Mouse (Mus musculus) lung, postnatal 25 days (tissue): ENCODE data around the gene Hras.

Experiments used
- DNase-seq: peaks from one replicate; pipeline ENCODE4 v3.0.0; 2022; ENCODE audit warnings: low spot score

Hras gene

DNA sequence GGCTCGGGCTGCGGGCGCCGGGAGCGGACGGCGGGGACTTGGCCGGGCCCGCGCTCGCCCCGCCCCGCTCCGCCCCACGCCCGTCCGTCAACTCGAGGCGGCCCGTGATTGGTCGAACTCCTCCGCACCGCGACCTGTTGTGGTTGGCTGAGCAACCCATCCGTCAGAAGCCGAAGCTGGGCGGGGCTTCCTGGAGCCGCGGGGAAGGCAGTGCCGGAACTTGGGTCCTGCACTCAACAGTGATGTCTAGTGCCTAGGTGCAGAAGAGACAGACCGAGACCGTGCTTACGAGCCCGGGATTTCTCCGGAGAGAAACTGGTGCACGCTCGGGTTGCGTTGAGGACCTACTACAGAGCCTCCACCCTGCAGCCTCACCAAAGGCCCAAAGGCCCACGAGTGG, at the start of gene Hras, which contains the start of gene Lrrc56:
Gene Hras (minus strand): TSS at position 58 of the 400 bp plus-strand sequence.
Gene Lrrc56 (plus strand): TSS at position 210 of the 400 bp plus-strand sequence.
- peak; percentile 98 for DNase-seq

- no peak for DNase-seq
Measured at GRCm38 (mm10) chr7:141231551-141231950, 37.7 kb upstream of the Hras start.

GRCm38 (mm10) chr7:141231111-141231510, 37.3 kb upstream of the Hras start:
- DNase-seq: no peak

DNA sequence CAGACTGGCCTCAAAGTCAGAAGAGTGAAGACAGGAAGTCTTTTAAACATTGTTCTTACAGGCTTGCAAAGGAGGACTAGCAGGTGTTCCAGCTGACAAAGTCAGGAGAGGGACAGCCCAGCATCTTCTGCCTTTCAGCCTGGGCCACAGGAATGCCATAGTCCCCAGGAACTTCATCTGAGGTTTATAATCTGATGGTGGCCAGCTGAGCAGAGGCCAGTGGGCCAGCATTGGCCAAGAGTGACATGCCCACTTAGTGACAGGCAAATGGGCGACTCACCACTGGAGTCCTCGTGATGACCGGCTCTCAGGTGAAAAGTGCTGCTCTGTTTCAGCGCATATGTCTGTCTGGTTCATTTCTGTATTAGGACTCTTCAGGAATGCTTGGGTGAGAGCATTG, 36.8 kb upstream of the Hras start:
- DNase-seq: no peak

- DNase-seq: no peak
Measured at GRCm38 (mm10) chr7:141229702-141230101, 35.9 kb upstream of the Hras start.

- DNase-seq: peak; percentile 90
Measured at GRCm38 (mm10) chr7:141228279-141229067, 34.7 kb upstream of the Hras start, which contains the start of gene Phrf1. Gene Phrf1 (plus strand): TSS chr7:141228784.

GRCm38 (mm10) chr7:141227796-141228195, 34.0 kb upstream of the Hras start:
- DNase-seq: no peak

DNA sequence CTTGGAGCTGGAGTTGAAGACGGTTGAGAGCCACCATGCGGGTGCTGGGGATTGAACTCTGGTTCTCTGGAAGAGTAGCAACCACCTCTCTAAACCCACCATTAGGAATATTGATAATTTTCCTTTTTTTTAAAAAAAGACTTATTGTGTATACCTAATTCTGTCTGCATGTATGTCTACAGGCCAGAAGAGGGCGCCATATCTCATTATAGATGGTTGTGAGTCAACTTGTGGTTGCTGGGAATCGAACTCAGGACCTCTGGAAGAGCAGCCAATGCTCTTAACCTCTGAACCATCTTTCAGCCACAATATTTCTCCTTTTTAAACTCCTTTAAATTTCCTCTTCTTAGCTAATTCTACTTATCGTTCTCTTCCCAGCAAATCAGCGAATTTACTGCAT, 32.7 kb upstream of the Hras start:
- DNase-seq: no peak

DNA sequence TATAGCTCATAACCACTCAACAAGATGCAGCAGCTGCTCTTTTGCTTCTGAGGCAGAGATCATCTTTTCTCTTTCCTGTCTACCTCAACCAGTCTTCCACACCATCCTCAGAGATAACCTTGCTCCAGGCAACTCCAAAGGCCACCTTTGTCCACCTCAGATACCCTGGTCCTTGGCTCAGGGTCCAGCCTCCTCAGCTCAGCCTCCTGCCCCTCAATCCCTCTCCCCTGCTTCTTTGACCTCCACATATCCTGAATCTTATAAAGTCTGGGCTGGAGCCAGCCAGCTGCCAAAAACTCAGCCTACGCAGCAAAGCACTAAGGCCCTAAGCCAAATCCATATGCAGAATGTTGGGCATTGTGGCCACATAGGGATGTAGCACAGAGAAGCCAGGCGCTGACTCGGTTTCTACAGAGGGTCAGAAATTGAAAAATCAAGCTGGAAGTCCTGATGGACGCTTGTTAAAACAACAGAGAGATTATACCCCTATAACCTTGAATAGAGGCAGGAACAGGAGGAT, 29.0 kb upstream of the Hras start:
- no peak for DNase-seq

- no peak for DNase-seq
Measured at GRCm38 (mm10) chr7:141222126-141222467, 28.3 kb upstream of the Hras start.

- DNase-seq: peak; percentile 98
Measured at GRCm38 (mm10) chr7:141221249-141222125, 27.7 kb upstream of the Hras start.

- no peak for DNase-seq
Measured at GRCm38 (mm10) chr7:141220377-141220776, 26.6 kb upstream of the Hras start.

- DNase-seq: no peak
Measured at GRCm38 (mm10) chr7:141219558-141220099, 25.8 kb upstream of the Hras start.

GRCm38 (mm10) chr7:141218557-141219133, 24.8 kb upstream of the Hras start:
- no peak for DNase-seq

- no peak for DNase-seq
Measured at GRCm38 (mm10) chr7:141218141-141218540, 24.3 kb upstream of the Hras start.

- no peak for DNase-seq
Measured at GRCm38 (mm10) chr7:141217343-141218013, 23.7 kb upstream of the Hras start.

- DNase-seq: no peak
Measured at GRCm38 (mm10) chr7:141216894-141217293, 23.1 kb upstream of the Hras start.

DNA sequence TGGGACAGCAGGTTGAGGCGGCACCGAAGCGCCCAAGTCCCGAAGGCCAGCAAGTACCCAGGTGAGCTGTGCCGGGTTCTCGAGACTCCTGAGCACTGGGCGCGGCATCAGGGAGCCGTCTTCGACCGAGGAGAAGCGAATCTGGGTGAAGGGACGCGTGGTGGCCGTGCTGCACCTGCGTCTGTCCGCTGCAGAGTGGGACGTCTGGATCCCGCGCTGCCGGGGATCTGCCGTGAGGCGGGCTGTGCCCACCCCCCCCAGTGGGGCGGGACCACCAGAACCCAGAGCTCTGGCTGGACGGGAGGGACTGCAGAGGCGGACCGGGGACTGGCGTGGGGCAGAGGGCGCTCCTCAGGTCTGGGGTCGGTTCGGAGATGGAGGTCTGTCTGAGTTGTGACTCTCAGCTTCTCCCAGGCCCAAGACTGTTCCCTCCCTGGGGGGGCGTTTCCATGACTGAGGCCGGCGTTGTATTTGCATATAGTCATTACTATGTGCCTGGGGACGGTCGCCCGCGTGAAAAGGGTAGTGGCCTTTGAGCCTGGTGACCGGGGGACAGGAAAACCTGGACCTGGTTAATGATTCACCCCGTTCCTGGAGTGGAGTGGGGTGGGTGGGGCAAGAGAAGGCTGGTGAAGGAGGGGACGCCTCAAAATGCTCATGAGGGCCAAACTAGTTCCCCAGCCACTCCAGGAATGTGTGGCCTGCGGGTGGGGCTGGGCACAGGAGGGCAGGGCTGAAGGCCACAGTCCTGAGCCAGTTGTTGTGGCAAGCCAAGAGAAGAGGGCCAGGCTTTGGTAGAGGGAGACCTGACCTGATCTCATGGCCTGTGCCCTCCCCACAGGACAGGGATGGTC, 22.3 kb upstream of the Hras start:
- peak; percentile 92 for DNase-seq

DNA sequence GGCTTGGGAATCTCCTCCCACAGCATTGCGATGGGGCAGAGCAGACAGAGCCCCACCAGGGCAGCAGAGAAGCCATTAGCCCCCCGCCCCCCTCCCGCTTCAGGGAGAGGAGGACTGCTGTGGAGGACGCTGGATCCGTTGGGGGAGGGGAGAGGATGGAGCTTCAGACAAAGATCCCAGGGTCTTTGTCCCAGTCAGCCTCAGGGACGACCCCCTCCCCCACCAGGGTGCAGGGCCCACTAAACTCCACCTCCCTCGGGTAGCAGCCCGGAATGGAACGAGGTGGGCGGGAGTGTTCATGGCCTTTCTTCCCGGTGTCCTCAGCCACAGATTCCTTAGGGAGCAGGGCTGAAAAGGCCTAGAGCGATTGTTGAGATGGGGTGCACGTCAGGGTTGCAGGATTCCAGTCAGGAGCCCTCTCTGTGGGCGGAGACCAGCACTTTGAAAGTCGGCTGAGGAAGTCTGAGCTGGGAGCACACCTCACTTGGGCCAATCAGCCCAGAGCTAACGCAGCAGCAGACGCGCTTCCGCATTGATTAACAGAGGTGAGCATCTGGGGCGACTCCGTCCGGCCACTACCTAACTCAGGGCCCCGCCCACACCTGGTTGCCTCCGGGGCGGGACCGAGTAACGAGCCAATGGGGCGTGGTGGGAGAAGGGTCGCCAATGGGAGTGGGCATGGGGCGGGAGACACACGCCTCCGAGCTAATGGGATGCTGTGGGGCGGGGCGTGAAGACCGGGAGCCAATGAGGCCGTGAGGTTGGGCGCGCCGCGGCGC, 21.5 kb upstream of the Hras start, which contains the start of gene Rassf7:
Gene Rassf7 (plus strand): TSS at position 760 of the 779 bp plus-strand sequence.
- peak; percentile 97 for DNase-seq

DNA sequence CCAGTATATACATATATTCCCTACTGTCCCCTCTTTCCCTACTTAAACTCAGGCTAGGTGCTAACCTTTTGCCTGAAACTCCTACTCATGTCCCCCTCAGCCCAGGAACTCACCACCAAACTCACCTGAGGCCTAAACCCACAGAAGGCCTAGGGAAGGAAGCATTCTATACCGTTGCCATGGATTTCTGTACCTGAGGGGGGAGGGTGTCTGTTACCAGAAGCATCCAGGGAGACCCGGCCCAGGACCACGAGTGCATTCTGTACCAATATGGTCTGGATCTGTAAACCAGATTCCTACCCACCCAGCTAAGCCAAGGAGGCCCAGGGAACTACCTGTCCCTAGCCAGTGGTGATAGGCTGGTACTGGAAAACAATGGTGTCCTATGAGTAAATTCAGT, 20.5 kb upstream of the Hras start:
- no peak for DNase-seq
